7 mouse cellular contexts compared by ENCODE assay signal in genomic region chr8:78510094-78510493, GRCm38 (mm10). TPM values are rescaled to one million over a fixed set of nuclear protein-coding genes. Genes with fewer than 3 reads are reported as not detected.
DNase-seq lines count a peak whose midpoint lies in the region; ATAC-seq lines count a peak whose summit lies in the region.

No protein-coding gene starts in this region.

- no peaks in the 10 kb centered on the region for H3K9me3 ChIP-seq in forebrain, embryonic 13.5 days (replicated peaks)
- no peaks in the 10 kb centered on the region for H3K9me3 ChIP-seq in kidney, embryonic 15.5 days (replicated peaks)

- H3K4me3 ChIP-seq in forebrain, embryonic 13.5 days = peak overlapping the region; percentile 94
- peak overlapping the region; percentile 97 for H3K4me3 ChIP-seq in kidney, embryonic 15.5 days (replicated peaks)

- ATAC-seq in forebrain, embryonic 13.5 days = no peak
- 0 out of 2 replicates have a peak, but pooled peaks have one; percentile 17 for ATAC-seq in kidney, embryonic 15.5 days (replicated peaks; ENCODE audit: low FRiP score)

- H3K4me2 ChIP-seq in forebrain, embryonic 13.5 days = peak overlapping the region; percentile 92
- peak overlapping the region; percentile 95 for H3K4me2 ChIP-seq in kidney, embryonic 15.5 days

- WGBS in forebrain, embryonic 13.5 days = under 1% methylated on average over 11 of the region's 11 CpGs
- WGBS in kidney, embryonic 15.5 days = under 1% methylated on average over 11 of the region's 11 CpGs

- peaks cover 21% of the 10 kb centered on the region for H3K36me3 ChIP-seq in forebrain, embryonic 13.5 days (ENCODE audit: poor library complexity, severe bottlenecking)
- H3K36me3 ChIP-seq in kidney, embryonic 15.5 days = peaks cover 9% of the 10 kb centered on the region

- peak overlapping the region; percentile 98 for H3K9ac ChIP-seq in forebrain, embryonic 13.5 days
- peak overlapping the region; percentile 98 for H3K9ac ChIP-seq in kidney, embryonic 15.5 days

- H3K4me1 ChIP-seq in forebrain, embryonic 13.5 days = peaks cover 24% of the 10 kb centered on the region
- H3K4me1 ChIP-seq in kidney, embryonic 15.5 days = peaks cover 13% of the 10 kb centered on the region

- peak; percentile 35 for DNase-seq in CD4-positive helper T cell, adult 2 months (ENCODE audit: low read depth, low spot score)
- peak; percentile 16 for DNase-seq in Muller cell, postnatal 12 days (ENCODE audit: inconsistent ontology term)
- peak; percentile 21 for DNase-seq in mesoderm, embryonic 11.5 days (ENCODE audit: low read depth, low spot score)
- no peak for DNase-seq in right cerebral cortex, postnatal 10 days (ENCODE audit: low spot score in 2 of 2)
- DNase-seq in gastrocnemius, adult 18-20 months (ENCODE audit: low spot score) = no peak

- H3K27me3 ChIP-seq in forebrain, embryonic 13.5 days = no peaks in the 10 kb centered on the region
- H3K27me3 ChIP-seq in kidney, embryonic 15.5 days = no peaks in the 10 kb centered on the region

- no peak overlapping the region for H3K27ac ChIP-seq in forebrain, embryonic 13.5 days
- peak overlapping the region; percentile 98 for H3K27ac ChIP-seq in kidney, embryonic 15.5 days

RNA-seq across cellular contexts. Expression of gene Slc10a7, which starts 0.9 kb away (rescaled TPM):
- 10.8 and 11.4 TPM in 2 replicates for polyA plus RNA-seq in forebrain, embryonic 13.5 days (2015; fragmentation: Nextera tagmentation; extraction: Ambion mirVana)
- polyA plus RNA-seq in kidney, embryonic 15.5 days (2015; fragmentation: Nextera tagmentation; extraction: Ambion mirVana) = 18.4 and 19.2 TPM in 2 replicates
- 1 to 10 TPM; 5.2 to 5.8 TPM for total RNA-seq in gastrocnemius, adult 18-20 months (2021)

RNA-seq across cellular contexts. Expression of gene Rbmxl1, which starts 1.4 kb away (rescaled TPM):
- polyA plus RNA-seq in forebrain, embryonic 13.5 days (2015; fragmentation: Nextera tagmentation; extraction: Ambion mirVana) = 312 TPM in 2 replicates
- 246 and 248 TPM in 2 replicates for polyA plus RNA-seq in kidney, embryonic 15.5 days (2015; fragmentation: Nextera tagmentation; extraction: Ambion mirVana)
- total RNA-seq in gastrocnemius, adult 18-20 months (2021) = 10 to 100 TPM; 11.1 to 12.0 TPM

Comparison
In these comparisons a context has a peak if more than half of its experiments do, and no peak if none do; other contexts are left out.
1. DNase-seq: peak in CD4-positive helper T cell, adult 2 months (single experiment), Muller cell, postnatal 12 days (single experiment) and mesoderm, embryonic 11.5 days (single experiment); none in right cerebral cortex, postnatal 10 days (0 of 2) and gastrocnemius, adult 18-20 months (single experiment).